Mouse (Mus musculus) MEL (cell line): ENCODE data around the gene Btn1a1.

ENCODE experiments used
- BHLHE40 ChIP-seq: IDR thresholded peaks from 2 replicates; pipeline ENCODE4 v1.6.1; 2012; ENCODE audit warnings: low read depth, mild to moderate bottlenecking, inconsistent platforms, low read length, improper control_type of control experiment, borderline replicate concordance
- EP300 ChIP-seq, 2 experiments: IDR thresholded peaks; 2 replicates each; pipeline ENCODE4 v1.6.1; 2011; ENCODE audit warnings: improper control_type of control experiment in 2 of 2, low read length in 2 of 2, low read depth in 1 of 2, mild to moderate bottlenecking in 1 of 2

GRCm38 (mm10) chr13:23449235-23450095 is 16.2 kb downstream of the Btn1a1 start:
- TF ChIP-seq BHLHE40 (no peak), EP300 (IDR thresholded peaks at IDR 0.05; ENCODE audit: low read depth in 1 of 2, low read length in 2 of 2) (no peak)
